Mouse (Mus musculus) liver, adult 2 months (tissue): ENCODE results near the gene Etfa.

Experiments
- CTCF ChIP-seq: fragments of 200-500 bp; IDR thresholded peaks from 2 replicates; pipeline ENCODE4 v1.5.1; 2011; ENCODE audit warnings: low read depth, low read length, control low read depth
- POLR2A ChIP-seq: fragments of 200-500 bp; IDR thresholded peaks from 2 replicates; pipeline ENCODE4 v1.6.1; 2011; ENCODE audit warnings: low read length, control low read depth; ENCODE audit not compliant: insufficient read depth; ENCODE audit errors: extremely low read depth

- TF ChIP-seq CTCF: no peak
- no peak for TF ChIP-seq POLR2A
Observed at GRCm38 (mm10) chr9:55507922-55508321, 4.1 kb downstream of the Etfa start.
